In the genomic region with DNA sequence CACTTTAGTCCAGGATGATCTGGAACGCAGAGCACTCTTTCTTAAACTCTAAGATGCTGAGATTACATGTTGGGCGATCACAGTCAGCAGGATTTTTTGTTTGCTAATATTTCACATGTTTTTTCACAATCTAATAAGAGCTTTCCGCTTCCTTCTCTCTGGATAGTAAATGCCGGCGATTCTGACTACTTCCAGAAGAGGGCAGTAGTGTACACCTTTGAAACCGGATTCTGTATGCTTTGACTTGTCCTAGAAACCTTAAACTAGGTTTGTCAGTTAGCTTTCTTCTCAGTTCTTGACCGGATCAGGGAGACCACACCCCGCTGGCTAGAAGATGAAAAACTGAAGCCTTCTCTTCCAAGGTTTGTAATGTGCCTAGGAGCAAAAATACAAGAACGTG, we compare ENCODE assay signal across 11 mouse cellular contexts. TPM values are rescaled to one million over a fixed set of nuclear protein-coding genes. Genes with fewer than 3 reads are reported as not detected.
DNase-seq lines count a peak whose midpoint lies in the region; ATAC-seq lines count a peak whose summit lies in the region.
"Had no signal": no experiment of that assay in that cellular context is flagged by ENCODE, and none has a peak within 500 bp of the region (broad histone marks: within the 10 kb centered on the region; RNA-seq: fewer than 3 reads in every experiment).

No protein-coding gene starts in this region.

- H3K27ac ChIP-seq in hindbrain, embryonic 11.5 days (ENCODE audit: low read depth, low read length) = no peak overlapping the region
- no peak overlapping the region for H3K27ac ChIP-seq in hindbrain, embryonic 12.5 days
- H3K27ac ChIP-seq: embryonic facial prominence, embryonic 13.5 days; limb, embryonic 15.5 days; stomach, embryonic 15.5 days had no signal

- 14% methylated on average over 9 of the region's 9 CpGs for WGBS in hindbrain, embryonic 11.5 days
- WGBS in hindbrain, embryonic 12.5 days = 14% methylated on average over 9 of the region's 9 CpGs

- no peaks in the 10 kb centered on the region for H3K4me1 ChIP-seq in hindbrain, embryonic 11.5 days (replicated peaks; ENCODE audit: control insufficient read depth, insufficient read depth, low read length)
- 0 out of 2 replicates have a peak, but pooled peaks cover 2% of the 10 kb centered on the region for H3K4me1 ChIP-seq in hindbrain, embryonic 12.5 days

- no peak for ATAC-seq in hindbrain, embryonic 11.5 days (ENCODE audit: low FRiP score)
- ATAC-seq in hindbrain, embryonic 12.5 days (ENCODE audit: low FRiP score) = no peak

- H3K9ac ChIP-seq in hindbrain, embryonic 11.5 days (ENCODE audit: low read depth, low read length) = no peak overlapping the region
- H3K9ac ChIP-seq in hindbrain, embryonic 12.5 days = no peak overlapping the region
- H3K9ac ChIP-seq: embryonic facial prominence, embryonic 13.5 days; limb, embryonic 15.5 days; stomach, embryonic 15.5 days had no signal

- no peak overlapping the region for H3K4me2 ChIP-seq in hindbrain, embryonic 11.5 days (replicated peaks; ENCODE audit: low read depth, low read length)
- no peak overlapping the region for H3K4me2 ChIP-seq in hindbrain, embryonic 12.5 days (replicated peaks)
- H3K4me2 ChIP-seq: embryonic facial prominence, embryonic 13.5 days; limb, embryonic 15.5 days; stomach, embryonic 15.5 days had no signal

- no peaks in the 10 kb centered on the region for H3K36me3 ChIP-seq in hindbrain, embryonic 11.5 days (ENCODE audit: control insufficient read depth, insufficient read depth, low read length)
- H3K36me3 ChIP-seq in hindbrain, embryonic 12.5 days = no peaks in the 10 kb centered on the region
- H3K36me3 ChIP-seq: embryonic facial prominence, embryonic 13.5 days; limb, embryonic 15.5 days; stomach, embryonic 15.5 days had no signal

- H3K27me3 ChIP-seq in hindbrain, embryonic 11.5 days (ENCODE audit: control insufficient read depth, insufficient read depth, low read length) = no peaks in the 10 kb centered on the region
- H3K27me3 ChIP-seq in hindbrain, embryonic 12.5 days = peaks cover 3% of the 10 kb centered on the region; the same call in 1 of the 2 replicates
- H3K27me3 ChIP-seq: stomach, embryonic 15.5 days had no signal

- peak; percentile 88 for DNase-seq in hindbrain, embryonic 11.5 days (ENCODE audit: low spot score)
- DNase-seq in CD8-positive naive resting alpha-beta T cell, adult 2 months (ENCODE audit: low read depth in 2 of 2, low spot score in 2 of 2) = peak; percentile 58 to 73
- peak; percentile 22 for DNase-seq in adrenal gland, postnatal 25 days
- peak; percentile 25 to 47 for DNase-seq in frontal cortex, postnatal 25 days (ENCODE audit: low spot score in 2 of 2)
- DNase-seq in layer of hippocampus, postnatal 14 days (ENCODE audit: low spot score in 2 of 2) = peak; percentile 61 to 75
- peak; percentile 79 for DNase-seq in mesoderm, embryonic 11.5 days (ENCODE audit: low read depth, low spot score)
- DNase-seq in thymus, postnatal 4 days = peak; percentile 70

- no peak overlapping the region for H3K4me3 ChIP-seq in hindbrain, embryonic 11.5 days (ENCODE audit: low read depth, low read length)
- no peak overlapping the region for H3K4me3 ChIP-seq in hindbrain, embryonic 12.5 days
- H3K4me3 ChIP-seq: embryonic facial prominence, embryonic 13.5 days; limb, embryonic 15.5 days; stomach, embryonic 15.5 days had no signal

- H3K9me3 ChIP-seq in hindbrain, embryonic 11.5 days (ENCODE audit: control insufficient read depth, low read length) = no peaks in the 10 kb centered on the region
- H3K9me3 ChIP-seq in hindbrain, embryonic 12.5 days (replicated peaks) = no peaks in the 10 kb centered on the region
- H3K9me3 ChIP-seq: embryonic facial prominence, embryonic 13.5 days; limb, embryonic 15.5 days; stomach, embryonic 15.5 days had no signal

RNA-seq across cellular contexts. Expression of gene Tmem30b, which starts 11.6 kb away (rescaled TPM):
- 3.1 and 3.3 TPM in 2 replicates for polyA plus RNA-seq in hindbrain, embryonic 11.5 days (2014; fragmentation: Nextera tagmentation; extraction: Ambion mirVana)
- polyA plus RNA-seq in hindbrain, embryonic 12.5 days (2016; fragmentation: Nextera tagmentation; extraction: Ambion mirVana) = 5.7 and 7.1 TPM in 2 replicates
- total RNA-seq in adrenal gland, postnatal 25 days (2021) = 0.38 TPM in 1 of 2 replicates, not detected in the other
- total RNA-seq in layer of hippocampus, postnatal 14 days (2021) = under 1 TPM in 1 of 2 experiments, not detected in 1; 0.21 TPM

RNA-seq across cellular contexts. Expression of gene Prkch, which starts 50.0 kb away (rescaled TPM):
- polyA plus RNA-seq in hindbrain, embryonic 11.5 days (2014; fragmentation: Nextera tagmentation; extraction: Ambion mirVana) = 9.1 and 10.5 TPM in 2 replicates
- polyA plus RNA-seq in hindbrain, embryonic 12.5 days (2016; fragmentation: Nextera tagmentation; extraction: Ambion mirVana) = 11.0 TPM in 2 replicates
- 13.6 and 15.2 TPM in 2 replicates for total RNA-seq in adrenal gland, postnatal 25 days (2021)
- total RNA-seq in layer of hippocampus, postnatal 14 days (2021) = 1 to 10 TPM; 4.1 to 8.6 TPM

Comparison
In these comparisons a context has a peak if more than half of its experiments do, and no peak if none do; other contexts are left out.
1. DNase-seq: peak in every context shown above with its lines; median percentile 88 in hindbrain, embryonic 11.5 days; 79 in mesoderm, embryonic 11.5 days; 70 in thymus, postnatal 4 days; 68 in layer of hippocampus, postnatal 14 days; 66 in CD8-positive naive resting alpha-beta T cell, adult 2 months; 36 in frontal cortex, postnatal 25 days; 22 in adrenal gland, postnatal 25 days.